8 mouse cellular contexts compared by ENCODE assay signal in the genomic region with DNA sequence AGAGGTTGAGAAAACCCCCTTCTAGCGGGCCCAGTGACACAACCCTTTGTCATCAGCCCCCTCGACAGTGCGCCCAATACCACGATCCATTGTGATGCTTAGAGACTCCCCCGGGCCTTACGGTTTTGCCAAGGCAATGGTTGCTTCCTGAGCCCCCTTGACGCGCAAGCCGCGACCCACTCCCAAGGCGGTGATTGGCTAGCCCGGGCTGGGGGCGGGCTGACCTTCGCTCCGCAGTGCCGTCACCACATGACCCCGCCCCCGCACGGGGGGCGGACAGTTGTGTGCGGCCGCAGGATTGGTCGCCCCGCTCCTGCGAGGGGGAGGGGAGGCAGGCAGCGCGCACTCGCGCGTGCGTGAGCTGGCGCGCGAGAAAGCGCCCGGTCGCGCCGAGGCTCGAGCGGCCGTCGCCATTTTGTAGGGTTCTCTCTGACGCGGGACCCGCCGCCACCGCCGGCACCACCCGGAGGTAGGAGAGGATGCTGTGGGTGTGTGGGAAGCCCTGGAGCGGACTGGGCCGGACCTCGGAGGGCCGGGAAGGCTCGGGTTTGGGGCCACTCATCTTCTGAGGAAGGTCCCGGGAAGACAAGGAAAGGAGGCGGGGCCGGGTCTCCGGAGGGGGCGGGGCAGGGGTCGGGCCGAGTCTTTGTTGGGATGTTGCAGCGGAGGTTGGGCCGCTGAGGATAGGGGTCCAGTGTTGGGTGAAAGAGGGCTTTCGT. TPM values are rescaled to one million over a fixed set of nuclear protein-coding genes. Genes with fewer than 3 reads are reported as not detected.
DNase-seq lines count a peak whose midpoint lies in the region; ATAC-seq and TF ChIP-seq lines count a peak whose summit lies in the region.

A gene (plus strand): TSS at position 305 of the 719 bp plus-strand sequence.

- H3K9ac ChIP-seq in hindbrain, postnatal 0 days (replicated peaks; ENCODE audit: low read length): peak within 1 kb of the TSS; percentile 75

- H3K4me3 ChIP-seq in hindbrain, postnatal 0 days (ENCODE audit: low read length): peak within 1 kb of the TSS; percentile 76
- peak within 1 kb of the TSS; percentile 71 for H3K4me3 ChIP-seq in left cerebral cortex, adult 2 months

- under 1% methylated on average over 56 of the region's 65 CpGs for WGBS in hindbrain, postnatal 0 days

- no peaks in the 10 kb centered on the region for H3K9me3 ChIP-seq in hindbrain, postnatal 0 days (ENCODE audit: low read length)

- peak; percentile 98 for ATAC-seq in hindbrain, postnatal 0 days
- peak; percentile 97 for ATAC-seq in megakaryocyte, adult 5-6 weeks (ENCODE audit: poor library complexity, severe bottlenecking)

- TF ChIP-seq CTCF in hindbrain, postnatal 0 days (IDR thresholded peaks at IDR 0.05; ENCODE audit: low read depth): no peak
- no peak for TF ChIP-seq CTCF in left cerebral cortex, adult 2 months (IDR thresholded peaks at IDR 0.05)

- H3K4me1 ChIP-seq in hindbrain, postnatal 0 days (ENCODE audit: insufficient read depth, low read length): peaks cover 8% of the 10 kb centered on the region; the same call in 1 of the 2 replicates

- peaks cover 6% of the 10 kb centered on the region; the same call in 1 of the 2 replicates for H3K36me3 ChIP-seq in hindbrain, postnatal 0 days (ENCODE audit: insufficient read depth, low read length)

- peak; percentile 95 for DNase-seq in T-cell, adult 2 months (ENCODE audit: low spot score)
- peak; percentile 94 to 99 for DNase-seq in cerebellum, postnatal 36 days
- DNase-seq in gastrocnemius, adult 18-20 months (ENCODE audit: low spot score): peak; percentile 95
- DNase-seq in hindbrain, postnatal 0 days (ENCODE audit: low spot score): peak; percentile 100
- DNase-seq in left cerebral cortex, adult 2 months (ENCODE audit: extremely low spot score in 1 of 2, low spot score in 2 of 2): peak; percentile 97
- DNase-seq in right cerebral cortex, adult 2 months (ENCODE audit: low spot score in 2 of 2): peak; percentile 96 to 98
- DNase-seq in urinary bladder, postnatal 14 days (ENCODE audit: low spot score): peak; percentile 96

- peak within 1 kb of the TSS; percentile 95 for H3K27ac ChIP-seq in hindbrain, postnatal 0 days
- H3K27ac ChIP-seq in left cerebral cortex, adult 2 months: peak within 1 kb of the TSS; percentile 97

- intact Hi-C loops in left cerebral cortex, adult 2 months (cut with DNase I): loop anchor here (5.0 to 10.0 kb wide), 3 partner anchors 56 to 208 kb away; a partner anchor contains a TSS

- peak within 1 kb of the TSS; percentile 78 for H3K4me2 ChIP-seq in hindbrain, postnatal 0 days (ENCODE audit: low read depth, low read length)

- no peaks in the 10 kb centered on the region for H3K27me3 ChIP-seq in hindbrain, postnatal 0 days (ENCODE audit: insufficient read depth, low read length)

RNA-seq across cellular contexts. Expression of the gene that starts here (rescaled TPM):
- total RNA-seq in gastrocnemius, adult 18-20 months (2021): 1 to 10 TPM; 2.3 to 2.7 TPM
- total RNA-seq in hindbrain, postnatal 0 days (2014; rRNA removed): 59.2 and 69.4 TPM in 2 replicates
- polyA plus RNA-seq in hindbrain, postnatal 0 days (2015; fragmentation: Nextera tagmentation; extraction: Ambion mirVana): 81.8 and 84.8 TPM in 2 replicates
- 10 to 100 TPM; 16.3 to 18.2 TPM for total RNA-seq in left cerebral cortex, adult 2 months (2021)
- total RNA-seq in megakaryocyte, adult 5-6 weeks (2015): 13.3 and 14.9 TPM in 2 replicates
- total RNA-seq in megakaryocyte, adult 5-6 weeks (2017): 10.8 and 14.2 TPM in 2 replicates

Comparison
In these comparisons a context has a peak if more than half of its experiments do, and no peak if none do; other contexts are left out.
1. Peak in every context shown above with its lines: DNase-seq, ATAC-seq, H3K4me3 ChIP-seq and H3K27ac ChIP-seq.